Mouse (Mus musculus): ENCODE data around the gene Gipc2. TPM values are rescaled to one million over a fixed set of nuclear protein-coding genes. Genes with fewer than 3 reads are reported as not detected.

The Gipc2 gene
- polyA plus RNA-seq, 1 experiment from 2014 or later, result 17.8 TPM

- Histone ChIP-seq H3K4me1 (ENCODE audit: control insufficient read depth, low read depth, low read length) (peaks cover 5% of the 10 kb centered on the region), H3K27me3 (ENCODE audit: control insufficient read depth, insufficient read depth, low read depth, low read length) (peaks cover 41% of the 10 kb centered on the region), H3K9me3 (replicated peaks; ENCODE audit: control insufficient read depth, low read length) (no peaks in the 10 kb centered on the region), H3K4me2 (ENCODE audit: low read depth, low read length) (no peak overlapping the region), H3K36me3 (ENCODE audit: control insufficient read depth, insufficient read depth) (no peaks in the 10 kb centered on the region), H3K4me3 (ENCODE audit: low read depth, low read length) (no peak overlapping the region), H3K27ac (ENCODE audit: low read length) (no peak overlapping the region), H3K9ac (ENCODE audit: low read depth, low read length) (no peak overlapping the region)
- no peak for ATAC-seq (ENCODE audit: low read depth)
- WGBS (ENCODE audit: insufficient replicate concordance), result 74% methylated on average over 8 of the region's 8 CpGs
These were observed 2.7 kb downstream of the Gipc2 start for GRCm38 (mm10) chr3:152163320-152163719.

GRCm38 (mm10) chr3:152160607-152161006 is 5.4 kb downstream of the Gipc2 start:
- peaks cover 2% of the 10 kb centered on the region for H3K4me1 ChIP-seq (ENCODE audit: control insufficient read depth, low read depth, low read length)
- H3K4me3 ChIP-seq (ENCODE audit: low read depth, low read length), result no peak overlapping the region
- no peaks in the 10 kb centered on the region for H3K9me3 ChIP-seq (replicated peaks; ENCODE audit: control insufficient read depth, low read length)
- ATAC-seq (ENCODE audit: low read depth), result no peak
- no peak overlapping the region for H3K27ac ChIP-seq (ENCODE audit: low read length)
- H3K4me2 ChIP-seq (ENCODE audit: low read depth, low read length), result no peak overlapping the region
- 35% methylated on average over 4 of the region's 4 CpGs for WGBS (ENCODE audit: insufficient replicate concordance)
- no peaks in the 10 kb centered on the region for H3K36me3 ChIP-seq (ENCODE audit: control insufficient read depth, insufficient read depth)
- H3K27me3 ChIP-seq (ENCODE audit: control insufficient read depth, insufficient read depth, low read depth, low read length), result peaks cover 15% of the 10 kb centered on the region
- no peak overlapping the region for H3K9ac ChIP-seq (ENCODE audit: low read depth, low read length)

GRCm38 (mm10) chr3:152159321-152159720 is 6.7 kb downstream of the Gipc2 start:
- Histone ChIP-seq H3K9ac (ENCODE audit: low read depth, low read length) (no peak overlapping the region), H3K4me1 (ENCODE audit: control insufficient read depth, low read depth, low read length) (peaks cover 6% of the 10 kb centered on the region), H3K4me3 (ENCODE audit: low read depth, low read length) (no peak overlapping the region), H3K27me3 (ENCODE audit: control insufficient read depth, insufficient read depth, low read depth, low read length) (peaks cover 3% of the 10 kb centered on the region), H3K4me2 (ENCODE audit: low read depth, low read length) (no peak overlapping the region), H3K9me3 (replicated peaks; ENCODE audit: control insufficient read depth, low read length) (no peaks in the 10 kb centered on the region), H3K36me3 (ENCODE audit: control insufficient read depth, insufficient read depth) (no peaks in the 10 kb centered on the region), H3K27ac (ENCODE audit: low read length) (no peak overlapping the region)
- ATAC-seq (ENCODE audit: low read depth), result no peak

GRCm38 (mm10) chr3:152158344-152159291 is 7.4 kb downstream of the Gipc2 start:
- no peak overlapping the region for H3K4me2 ChIP-seq (ENCODE audit: low read depth, low read length)
- H3K4me1 ChIP-seq (ENCODE audit: control insufficient read depth, low read depth, low read length), result peaks cover 13% of the 10 kb centered on the region
- ATAC-seq (ENCODE audit: low read depth), result no peak
- no peak overlapping the region for H3K27ac ChIP-seq (ENCODE audit: low read length)
- no peaks in the 10 kb centered on the region for H3K9me3 ChIP-seq (replicated peaks; ENCODE audit: control insufficient read depth, low read length)
- no peaks in the 10 kb centered on the region for H3K36me3 ChIP-seq (ENCODE audit: control insufficient read depth, insufficient read depth)
- no peak overlapping the region for H3K9ac ChIP-seq (ENCODE audit: low read depth, low read length)
- H3K27me3 ChIP-seq (ENCODE audit: control insufficient read depth, insufficient read depth, low read depth, low read length), result no peaks in the 10 kb centered on the region; the same call in 1 of the 2 replicates
- WGBS (ENCODE audit: insufficient replicate concordance), result 72% methylated on average over 10 of the region's 10 CpGs
- no peak overlapping the region for H3K4me3 ChIP-seq (ENCODE audit: low read depth, low read length)

- 70% methylated on average over 23 of the region's 23 CpGs for WGBS (ENCODE audit: insufficient replicate concordance)
- no peak overlapping the region for H3K4me2 ChIP-seq (ENCODE audit: low read depth, low read length)
- no peak overlapping the region for H3K4me3 ChIP-seq (ENCODE audit: low read depth, low read length)
- ATAC-seq (ENCODE audit: low read depth), result no peak
- peaks cover 30% of the 10 kb centered on the region for H3K4me1 ChIP-seq (ENCODE audit: control insufficient read depth, low read depth, low read length)
- H3K9me3 ChIP-seq (replicated peaks; ENCODE audit: control insufficient read depth, low read length), result no peaks in the 10 kb centered on the region
- H3K27me3 ChIP-seq (ENCODE audit: control insufficient read depth, insufficient read depth, low read depth, low read length), result no peaks in the 10 kb centered on the region
- H3K9ac ChIP-seq (ENCODE audit: low read depth, low read length), result no peak overlapping the region
- H3K36me3 ChIP-seq (ENCODE audit: control insufficient read depth, insufficient read depth), result no peaks in the 10 kb centered on the region
- no peak overlapping the region for H3K27ac ChIP-seq (ENCODE audit: low read length)
These were observed 9.1 kb downstream of the Gipc2 start for GRCm38 (mm10) chr3:152156816-152157496.

- no peaks in the 10 kb centered on the region for H3K9me3 ChIP-seq (replicated peaks; ENCODE audit: control insufficient read depth, low read length)
- H3K27me3 ChIP-seq (ENCODE audit: control insufficient read depth, insufficient read depth, low read depth, low read length), result no peaks in the 10 kb centered on the region
- H3K4me2 ChIP-seq (ENCODE audit: low read depth, low read length), result no peak overlapping the region
- no peak overlapping the region for H3K4me3 ChIP-seq (ENCODE audit: low read depth, low read length)
- ATAC-seq (ENCODE audit: low read depth), result no peak
- no peaks in the 10 kb centered on the region for H3K36me3 ChIP-seq (ENCODE audit: control insufficient read depth, insufficient read depth)
- 62% methylated on average over 11 of the region's 11 CpGs for WGBS (ENCODE audit: insufficient replicate concordance)
- H3K9ac ChIP-seq (ENCODE audit: low read depth, low read length), result no peak overlapping the region
- peaks cover 38% of the 10 kb centered on the region for H3K4me1 ChIP-seq (ENCODE audit: control insufficient read depth, low read depth, low read length)
- no peak overlapping the region for H3K27ac ChIP-seq (ENCODE audit: low read length)
These were observed 10.6 kb downstream of the Gipc2 start for GRCm38 (mm10) chr3:152155296-152155948.

GRCm38 (mm10) chr3:152154095-152154494 is 11.9 kb downstream of the Gipc2 start:
- Histone ChIP-seq H3K27me3 (ENCODE audit: control insufficient read depth, insufficient read depth, low read depth, low read length) (no peaks in the 10 kb centered on the region), H3K4me2 (ENCODE audit: low read depth, low read length) (no peak overlapping the region), H3K4me3 (ENCODE audit: low read depth, low read length) (no peak overlapping the region), H3K27ac (ENCODE audit: low read length) (no peak overlapping the region), H3K9ac (ENCODE audit: low read depth, low read length) (no peak overlapping the region), H3K36me3 (ENCODE audit: control insufficient read depth, insufficient read depth) (no peaks in the 10 kb centered on the region), H3K9me3 (replicated peaks; ENCODE audit: control insufficient read depth, low read length) (no peaks in the 10 kb centered on the region), H3K4me1 (ENCODE audit: control insufficient read depth, low read depth, low read length) (peaks cover 46% of the 10 kb centered on the region)
- 72% methylated on average over 5 of the region's 5 CpGs for WGBS (ENCODE audit: insufficient replicate concordance)
- no peak for ATAC-seq (ENCODE audit: low read depth)

- Histone ChIP-seq H3K9ac (ENCODE audit: low read depth, low read length) (no peak overlapping the region), H3K27ac (ENCODE audit: low read length) (peak overlapping the region; percentile 58), H3K4me2 (ENCODE audit: low read depth, low read length) (peak overlapping the region; percentile 56; the same call in 1 of the 2 replicates), H3K4me1 (ENCODE audit: control insufficient read depth, low read depth, low read length) (peaks cover 46% of the 10 kb centered on the region), H3K4me3 (ENCODE audit: low read depth, low read length) (no peak overlapping the region), H3K36me3 (ENCODE audit: control insufficient read depth, insufficient read depth) (no peaks in the 10 kb centered on the region), H3K27me3 (ENCODE audit: control insufficient read depth, insufficient read depth, low read depth, low read length) (no peaks in the 10 kb centered on the region), H3K9me3 (replicated peaks; ENCODE audit: control insufficient read depth, low read length) (no peaks in the 10 kb centered on the region)
- WGBS (ENCODE audit: insufficient replicate concordance), result 78% methylated on average over 2 of the region's 2 CpGs
- ATAC-seq (ENCODE audit: low read depth), result peak; percentile 9; the same call in 1 of the 2 replicates
These were observed 12.9 kb downstream of the Gipc2 start for GRCm38 (mm10) chr3:152153152-152153551.

All from liver, embryonic 16.5 days (tissue).